Mouse (Mus musculus) brain, embryonic 14.5 days (tissue): ENCODE results near the gene Flt3. TPM values are rescaled to one million over a fixed set of nuclear protein-coding genes. Genes with fewer than 3 reads are reported as not detected.

Experiments
- DNase-seq: peaks from one replicate; pipeline ENCODE4 v3.0.0-alpha.2; 2011; ENCODE audit warnings: low read depth
- CTCF ChIP-seq: fragments of 200-500 bp; IDR thresholded peaks from 2 replicates; pipeline ENCODE4 v1.5.1; 2012; ENCODE audit warnings: inconsistent platforms, mild to moderate bottlenecking, moderate library complexity, borderline replicate concordance; ENCODE audit not compliant: insufficient read depth, insufficient read length; ENCODE audit errors: extremely low read depth
- POLR2A ChIP-seq: fragments of 200-500 bp; IDR thresholded peaks from 2 replicates; pipeline ENCODE4 v1.6.1; 2012; ENCODE audit warnings: mild to moderate bottlenecking, inconsistent platforms, borderline replicate concordance; ENCODE audit not compliant: poor library complexity, insufficient read depth, insufficient read length, severe bottlenecking; ENCODE audit errors: extremely low read depth
- polyA plus RNA-seq: library from polyadenylated mRNA; depleted of rRNA; stranded (reverse); fragments of >200 nt; gene quantifications from 2 replicates; pipeline ENCODE4 v1.2.3, GENCODE M21; 2012; rRNA removed

Gene Flt3
- polyA plus RNA-seq, 1 experiment: 0.56 TPM

- DNase-seq: peak; percentile 71
- peak; percentile 84 for TF ChIP-seq CTCF
- no peak for TF ChIP-seq POLR2A
These were observed 100.9 kb downstream of the Flt3 start for GRCm38 (mm10) chr5:147299255-147300000.

- TF ChIP-seq POLR2A: no peak
- no peak for TF ChIP-seq CTCF
- no peak for DNase-seq
These were observed 103.0 kb downstream of the Flt3 start for GRCm38 (mm10) chr5:147297249-147297648.

GRCm38 (mm10) chr5:147294121-147294520 is 106.2 kb downstream of the Flt3 start:
- no peak for TF ChIP-seq POLR2A
- TF ChIP-seq CTCF: peak; percentile 35
- no peak for DNase-seq

- TF ChIP-seq POLR2A (no peak), CTCF (peak; percentile 90)
- DNase-seq: peak; percentile 81
These were observed 107.0 kb downstream of the Flt3 start for GRCm38 (mm10) chr5:147293127-147293910.

- TF ChIP-seq CTCF (no peak), POLR2A (no peak)
- no peak for DNase-seq
These were observed 107.7 kb downstream of the Flt3 start for GRCm38 (mm10) chr5:147292506-147293120.

GRCm38 (mm10) chr5:147291764-147292505 is 108.4 kb downstream of the Flt3 start:
- no peak for DNase-seq
- TF ChIP-seq POLR2A (no peak), CTCF (no peak)

GRCm38 (mm10) chr5:147284365-147284764 is 115.9 kb downstream of the Flt3 start:
- DNase-seq: no peak
- TF ChIP-seq CTCF (peak; percentile 19; the same call in 1 of the 2 replicates), POLR2A (no peak)

Other genes starting within 250 kb of the Flt3 start
- 9.8 and 11.2 TPM in 2 replicates for gene Gsx1, start 211.8 kb downstream of the Flt3 start, polyA plus RNA-seq
- gene Pdx1, start 130.5 kb downstream of the Flt3 start, polyA plus RNA-seq: not detected in 2 replicates
- gene Cdx2, start 93.2 kb downstream of the Flt3 start, polyA plus RNA-seq: not detected in 2 replicates
- gene Urad, start 78.0 kb downstream of the Flt3 start, polyA plus RNA-seq: not detected in 2 replicates
- 44.5 and 54.6 TPM in 2 replicates for gene Pan3, start 29.7 kb upstream of the Flt3 start, polyA plus RNA-seq